Mouse (Mus musculus) spleen, postnatal 0 days (tissue): ENCODE results near the gene Bcl2a1a. TPM values are rescaled to one million over a fixed set of nuclear protein-coding genes. Genes with fewer than 3 reads are reported as not detected.

Source experiments
- polyA plus RNA-seq: library from polyadenylated mRNA; unstranded; fragments of >200 nt; fragmentation: Nextera tagmentation; extraction: Ambion mirVana; gene quantifications from 2 replicates; pipeline ENCODE4 v1.2.1, GENCODE M21; 2015

Bcl2a1a gene
- polyA plus RNA-seq = 3.1 and 5.6 TPM in 2 replicates

GRCm38 (mm10) chr9:88956670-88957153 is at the start of gene Bcl2a1a:
Gene Bcl2a1a, plus strand, starts transcription at chr9:88956900.

Other genes with a start within 250 kb of the Bcl2a1a start
- gene Mthfsl, start 236.6 kb upstream of the Bcl2a1a start, polyA plus RNA-seq = 34.2 and 35.9 TPM in 2 replicates
- gene Bcl2a1d, start 225.0 kb upstream of the Bcl2a1a start, polyA plus RNA-seq = 2.7 and 3.1 TPM in 2 replicates
- gene Trim43c, start 117.7 kb upstream of the Bcl2a1a start, polyA plus RNA-seq = 0.08 and 0.14 TPM in 2 replicates
- not detected in 2 replicates for gene Trim43b, start 135.9 kb downstream of the Bcl2a1a start, polyA plus RNA-seq
- gene Bcl2a1b, start 242.3 kb downstream of the Bcl2a1a start, polyA plus RNA-seq = 4.3 and 6.8 TPM in 2 replicates
- 0.78 and 1.2 TPM in 2 replicates for gene Gm29094, start 242.5 kb downstream of the Bcl2a1a start, polyA plus RNA-seq